Mouse (Mus musculus): ENCODE results near the gene Trpv2.
A peak's percentile ranks its signal among the peaks of the same experiment; 100 is the strongest.

Trpv2 gene

GRCm38 (mm10) chr11:62602619-62603311 is 28.5 kb downstream of the Trpv2 start:
- DNase-seq (ENCODE audit: low read depth in 2 of 2, low spot score in 2 of 2): peak; percentile 97 to 98

GRCm38 (mm10) chr11:62603312-62604056 is 29.2 kb downstream of the Trpv2 start:
- no peak for DNase-seq (ENCODE audit: low read depth in 2 of 2, low spot score in 2 of 2)

DNA sequence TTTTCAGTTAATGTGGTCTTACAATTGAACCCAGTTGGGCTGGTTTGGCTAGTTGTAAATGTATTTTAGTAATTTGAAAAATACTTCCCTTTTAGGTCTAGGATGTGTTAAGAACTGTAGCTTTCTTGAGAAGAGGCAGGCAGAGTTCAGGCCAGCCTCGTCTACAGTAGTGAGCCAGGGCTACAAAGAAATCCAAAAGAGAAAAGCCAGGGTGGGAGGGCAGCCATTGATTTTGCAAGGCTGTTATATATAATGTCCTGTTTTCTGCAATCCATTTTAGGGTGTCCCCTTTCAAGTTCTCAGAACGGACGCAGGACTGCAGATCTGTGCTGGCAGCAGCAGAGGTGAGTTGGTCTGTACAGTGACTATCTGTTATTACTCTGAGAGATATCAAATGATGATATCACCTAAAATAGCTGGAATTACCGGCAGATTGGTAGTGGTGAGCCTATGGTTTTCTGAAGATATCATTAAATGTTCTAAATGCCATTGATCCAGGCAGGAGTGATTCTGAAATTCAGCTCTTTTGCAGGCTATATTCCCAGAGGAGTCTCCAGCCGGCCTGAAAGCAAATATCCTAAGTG is 29.9 kb downstream of the Trpv2 start:
- DNase-seq (ENCODE audit: low read depth in 2 of 2, low spot score in 2 of 2): no peak

DNA sequence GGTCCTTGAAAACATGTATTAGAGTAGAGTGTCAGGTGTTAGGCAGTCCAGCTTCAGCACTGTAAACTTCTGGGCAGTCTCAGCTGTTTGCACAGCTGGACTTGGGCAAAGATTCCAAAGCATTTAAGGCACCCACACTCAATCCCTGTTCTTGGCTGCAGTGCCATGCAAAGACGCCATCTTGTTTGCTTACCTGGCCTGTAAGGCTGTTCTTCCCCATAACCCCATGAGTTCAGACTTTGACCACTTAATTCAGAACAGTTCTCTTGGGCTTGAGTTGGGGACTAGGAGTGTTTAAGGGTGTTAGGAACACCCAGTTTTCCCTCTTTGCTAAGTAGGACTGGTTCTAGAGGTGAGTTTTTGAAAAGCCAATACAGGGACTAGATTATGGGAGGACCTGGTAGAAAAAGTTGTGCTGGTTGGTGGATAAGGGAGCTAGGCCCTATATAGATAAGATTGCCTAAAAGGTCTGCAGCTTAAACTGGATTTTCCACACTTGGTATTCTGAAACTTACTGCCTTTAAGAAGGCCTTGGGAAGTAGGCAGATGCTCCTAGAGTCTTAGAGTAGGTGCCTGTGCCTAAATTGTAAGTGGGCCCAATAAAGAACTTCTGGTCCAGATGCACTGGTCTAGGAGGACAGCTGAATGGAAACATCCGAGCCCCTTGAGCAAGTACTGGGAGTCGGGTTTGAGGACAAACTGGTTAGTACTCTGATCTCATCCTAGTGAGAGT is 30.8 kb downstream of the Trpv2 start:
- no peak for DNase-seq (ENCODE audit: low read depth in 2 of 2, low spot score in 2 of 2)

DNA sequence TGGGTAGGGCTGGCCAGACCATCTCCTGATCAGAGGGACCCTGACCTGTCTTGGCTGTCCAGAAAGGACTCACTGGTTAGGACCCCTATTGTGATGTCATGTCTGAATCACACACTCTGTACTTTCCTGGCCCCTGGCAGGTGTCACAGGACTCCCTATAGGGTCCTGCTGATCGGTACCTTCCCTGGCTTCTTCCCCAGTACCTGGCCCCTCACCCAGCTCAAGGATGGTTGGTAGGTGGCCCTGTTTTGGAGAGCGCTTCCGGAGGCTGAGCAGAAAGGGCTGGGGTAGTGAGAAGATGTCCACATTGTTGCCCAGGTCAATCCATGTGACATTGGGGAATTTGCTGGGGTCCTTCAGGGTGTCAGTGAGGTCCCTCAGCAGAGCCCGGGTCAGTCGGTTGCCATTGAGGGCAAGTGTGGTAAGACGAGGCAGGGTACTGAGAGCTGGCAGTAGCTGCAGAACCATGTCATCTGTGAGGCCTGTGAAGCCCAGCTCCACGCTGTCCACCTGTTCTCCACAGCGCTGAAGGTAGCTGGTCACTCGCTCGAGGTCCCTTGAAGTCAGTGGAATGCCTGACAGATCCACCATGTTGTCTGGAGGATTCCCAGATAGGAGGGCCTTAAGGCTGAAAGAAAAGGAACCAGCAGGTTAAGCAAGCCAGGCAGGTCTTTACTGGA is 31.5 kb downstream of the Trpv2 start:
- DNase-seq (ENCODE audit: low read depth in 2 of 2, low spot score in 2 of 2): no peak

- no peak for DNase-seq (ENCODE audit: low read depth in 2 of 2, low spot score in 2 of 2)
Measured at GRCm38 (mm10) chr11:62606299-62607169, 32.2 kb downstream of the Trpv2 start.

- no peak for DNase-seq (ENCODE audit: low read depth in 2 of 2, low spot score in 2 of 2)
Measured at GRCm38 (mm10) chr11:62607170-62607951, 33.1 kb downstream of the Trpv2 start.

DNA sequence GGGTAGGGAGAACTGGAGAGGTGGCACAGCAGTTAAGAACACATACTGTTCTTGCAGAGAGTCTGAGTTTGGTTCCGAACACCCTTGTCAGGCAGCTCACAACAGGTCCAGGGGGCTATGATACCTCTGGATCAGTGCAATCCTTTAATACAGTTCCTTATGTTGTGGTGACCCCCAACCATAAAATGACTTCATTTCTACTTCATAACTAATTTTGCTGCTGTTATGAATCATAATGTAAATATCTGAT is 33.6 kb downstream of the Trpv2 start:
- DNase-seq (ENCODE audit: low read depth in 2 of 2, low spot score in 2 of 2): no peak

- DNase-seq (ENCODE audit: low read depth in 2 of 2, low spot score in 2 of 2): no peak
Measured at GRCm38 (mm10) chr11:62608826-62609675, 34.8 kb downstream of the Trpv2 start.

GRCm38 (mm10) chr11:62610304-62610703 is 36.0 kb downstream of the Trpv2 start:
- DNase-seq (ENCODE audit: low read depth in 2 of 2, low spot score in 2 of 2): no peak

- no peak for DNase-seq (ENCODE audit: low read depth in 2 of 2, low spot score in 2 of 2)
Measured at GRCm38 (mm10) chr11:62612604-62613003, 38.3 kb downstream of the Trpv2 start.

- peak; percentile 82 to 88 for DNase-seq (ENCODE audit: low read depth in 2 of 2, low spot score in 2 of 2)
Measured at GRCm38 (mm10) chr11:62613657-62614365, 39.5 kb downstream of the Trpv2 start.

- DNase-seq (ENCODE audit: low read depth in 2 of 2, low spot score in 2 of 2): no peak
Measured at GRCm38 (mm10) chr11:62614876-62615410, 40.7 kb downstream of the Trpv2 start.

GRCm38 (mm10) chr11:62615456-62615855 is 41.2 kb downstream of the Trpv2 start:
- DNase-seq (ENCODE audit: low read depth in 2 of 2, low spot score in 2 of 2): no peak

- DNase-seq (ENCODE audit: low read depth in 2 of 2, low spot score in 2 of 2): no peak
Measured at GRCm38 (mm10) chr11:62621079-62621478, 46.8 kb downstream of the Trpv2 start.

GRCm38 (mm10) chr11:62621586-62622283 is 47.4 kb downstream of the Trpv2 start:
- DNase-seq (ENCODE audit: low read depth in 2 of 2, low spot score in 2 of 2): no peak

DNA sequence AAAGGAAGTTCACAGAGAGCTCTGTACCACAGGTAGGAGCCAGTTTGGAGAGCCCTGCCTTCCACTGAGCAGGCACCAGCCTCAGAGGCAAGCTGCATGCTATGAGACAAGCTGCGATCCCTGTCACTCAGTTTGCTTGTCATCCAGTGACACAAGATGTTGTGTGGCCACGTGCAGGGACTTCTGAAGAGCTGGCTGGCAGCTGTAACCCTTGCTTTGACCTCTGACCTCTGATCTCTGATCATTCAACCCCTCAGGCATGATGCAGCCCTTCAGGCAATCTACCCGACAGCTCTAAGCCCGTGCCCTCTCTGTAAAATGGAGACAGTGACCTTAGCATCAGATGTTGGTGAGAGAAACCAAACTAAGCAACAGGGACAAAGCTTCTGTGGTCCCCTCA is 48.6 kb downstream of the Trpv2 start:
- DNase-seq (ENCODE audit: low read depth in 2 of 2, low spot score in 2 of 2): no peak

Data from CD8-positive naive resting alpha-beta T cell, adult 2 months (primary cell).